Mouse (Mus musculus) limb, embryonic 12.5 days (tissue): Measurements from ENCODE around the gene Prkar2b. TPM values are rescaled to one million over a fixed set of nuclear protein-coding genes. Genes with fewer than 3 reads are reported as not detected.

Experiments used
- ATAC-seq: fragments of 200-750 bp; cut with Nextera tagmentation; 2 replicates; pipeline ENCODE4 v1.8.0; 2017; ENCODE audit warnings: low read depth, moderate TSS enrichment; ENCODE audit not compliant: insufficient number of reproducible peaks, insufficient read depth, low FRiP score, low TSS enrichment
- H3K27ac ChIP-seq: fragments of 300-500 bp; sonication (generic); 2 replicates; pipeline ENCODE4 v1.5.1; 2016; ENCODE audit warnings: mild to moderate bottlenecking, moderate library complexity
- H3K27me3 ChIP-seq: fragments of 300-500 bp; sonication (generic); 2 replicates; pipeline ENCODE4 v1.6.1; 2016; ENCODE audit warnings: mild to moderate bottlenecking, moderate library complexity
- H3K36me3 ChIP-seq: fragments of 300-500 bp; sonication (generic); 2 replicates; pipeline ENCODE4 v1.6.1; 2016; ENCODE audit warnings: mild to moderate bottlenecking, moderate library complexity
- H3K4me1 ChIP-seq: fragments of 300-500 bp; sonication (generic); replicated peaks from 2 replicates; pipeline ENCODE4 v1.6.1; 2016
- H3K4me2 ChIP-seq: fragments of 300-500 bp; sonication (generic); 2 replicates; pipeline ENCODE4 v1.6.1; 2016; ENCODE audit warnings: mild to moderate bottlenecking, moderate library complexity
- H3K4me3 ChIP-seq: fragments of 300-500 bp; sonication (generic); replicated peaks from 2 replicates; pipeline ENCODE4 v1.5.1; 2016; ENCODE audit warnings: mild to moderate bottlenecking
- H3K9ac ChIP-seq: fragments of 300-500 bp; sonication (generic); replicated peaks from 2 replicates; pipeline ENCODE4 v1.6.1; 2016; ENCODE audit warnings: mild to moderate bottlenecking, moderate library complexity
- H3K9me3 ChIP-seq: fragments of 300-500 bp; sonication (generic); 2 replicates; pipeline ENCODE4 v1.6.1; 2016; ENCODE audit warnings: mild to moderate bottlenecking, moderate library complexity
- WGBS: fragments of 180-500 bp; shearing (Covaris S2); methylation state at CpG from one replicate; pipeline ENCODE4 v1.1.7; 2016; 5-methylcytosine and 5-hydroxymethylcytosine counted together
- polyA plus RNA-seq: library from polyadenylated mRNA; unstranded; fragments of >200 nt; fragmentation: Nextera tagmentation; extraction: Ambion mirVana; gene quantifications from 2 replicates; pipeline ENCODE4 v1.2.1, GENCODE M21; 2016

Gene Prkar2b
- polyA plus RNA-seq, 1 experiment from 2014 or later, result 32.1 TPM

GRCm38 (mm10) chr12:32008728-32009127 is 52.4 kb downstream of the Prkar2b start:
- Histone ChIP-seq H3K36me3 (no peaks in the 10 kb centered on the region), H3K4me2 (no peak overlapping the region), H3K9ac (no peak overlapping the region), H3K9me3 (0 out of 2 replicates have a peak, but pooled peaks cover 5% of the 10 kb centered on the region), H3K27me3 (no peaks in the 10 kb centered on the region), H3K4me3 (no peak overlapping the region), H3K4me1 (peaks cover 5% of the 10 kb centered on the region; the same call in 1 of the 2 replicates), H3K27ac (no peak overlapping the region)
- 74% methylated on average over 5 of the region's 5 CpGs for WGBS
- ATAC-seq, result no peak

- no peak overlapping the region for H3K27ac ChIP-seq
- H3K4me1 ChIP-seq, result peaks cover 5% of the 10 kb centered on the region; the same call in 1 of the 2 replicates
- ATAC-seq, result no peak
- H3K36me3 ChIP-seq, result no peaks in the 10 kb centered on the region
- no peak overlapping the region for H3K9ac ChIP-seq
- 87% methylated on average over 4 of the region's 4 CpGs for WGBS
- no peak overlapping the region for H3K4me2 ChIP-seq
- H3K9me3 ChIP-seq, result 0 out of 2 replicates have a peak, but pooled peaks cover 5% of the 10 kb centered on the region
- no peaks in the 10 kb centered on the region for H3K27me3 ChIP-seq
- no peak overlapping the region for H3K4me3 ChIP-seq
These were observed 53.5 kb downstream of the Prkar2b start for GRCm38 (mm10) chr12:32007646-32008045.

GRCm38 (mm10) chr12:32007040-32007439 is 54.1 kb downstream of the Prkar2b start:
- ATAC-seq, result no peak
- Histone ChIP-seq H3K4me2 (no peak overlapping the region), H3K9ac (no peak overlapping the region), H3K4me1 (peaks cover 5% of the 10 kb centered on the region; the same call in 1 of the 2 replicates), H3K27me3 (no peaks in the 10 kb centered on the region), H3K36me3 (no peaks in the 10 kb centered on the region), H3K4me3 (no peak overlapping the region), H3K9me3 (0 out of 2 replicates have a peak, but pooled peaks cover 5% of the 10 kb centered on the region), H3K27ac (no peak overlapping the region)
- WGBS, result 83% methylated on average over 8 of the region's 8 CpGs

- ATAC-seq, result no peak
- H3K4me1 ChIP-seq, result peaks cover 5% of the 10 kb centered on the region; the same call in 1 of the 2 replicates
- no peak overlapping the region for H3K27ac ChIP-seq
- H3K4me3 ChIP-seq, result no peak overlapping the region
- H3K36me3 ChIP-seq, result no peaks in the 10 kb centered on the region
- H3K27me3 ChIP-seq, result no peaks in the 10 kb centered on the region
- no peak overlapping the region for H3K4me2 ChIP-seq
- 0 out of 2 replicates have a peak, but pooled peaks cover 5% of the 10 kb centered on the region for H3K9me3 ChIP-seq
- WGBS, result 93% methylated on average over 10 of the region's 10 CpGs
- H3K9ac ChIP-seq, result no peak overlapping the region
These were observed 54.6 kb downstream of the Prkar2b start for GRCm38 (mm10) chr12:32006391-32006929.

GRCm38 (mm10) chr12:32000464-32000863 is 60.6 kb downstream of the Prkar2b start:
- H3K27ac ChIP-seq, result no peak overlapping the region
- H3K4me1 ChIP-seq, result no peaks in the 10 kb centered on the region
- no peaks in the 10 kb centered on the region for H3K27me3 ChIP-seq
- no peak for ATAC-seq
- no peaks in the 10 kb centered on the region for H3K36me3 ChIP-seq
- H3K4me3 ChIP-seq, result no peak overlapping the region
- H3K9ac ChIP-seq, result no peak overlapping the region
- H3K4me2 ChIP-seq, result no peak overlapping the region
- 83% methylated on average over 7 of the region's 7 CpGs for WGBS
- H3K9me3 ChIP-seq, result 0 out of 2 replicates have a peak, but pooled peaks cover 5% of the 10 kb centered on the region

GRCm38 (mm10) chr12:31998706-31999105 is 62.4 kb downstream of the Prkar2b start:
- ATAC-seq, result no peak
- Histone ChIP-seq H3K9ac (no peak overlapping the region), H3K4me3 (no peak overlapping the region), H3K4me2 (no peak overlapping the region), H3K27ac (no peak overlapping the region), H3K4me1 (0 out of 2 replicates have a peak, but pooled peaks cover 2% of the 10 kb centered on the region), H3K27me3 (no peaks in the 10 kb centered on the region), H3K9me3 (no peaks in the 10 kb centered on the region), H3K36me3 (no peaks in the 10 kb centered on the region)
- 90% methylated on average over 5 of the region's 5 CpGs for WGBS

GRCm38 (mm10) chr12:31997328-31997878 is 63.7 kb downstream of the Prkar2b start:
- WGBS, result 89% methylated on average over 3 of the region's 3 CpGs
- no peak overlapping the region for H3K4me3 ChIP-seq

GRCm38 (mm10) chr12:31996877-31997276 is 64.2 kb downstream of the Prkar2b start:
- no peak overlapping the region for H3K27ac ChIP-seq
- no peak overlapping the region for H3K4me2 ChIP-seq
- H3K9me3 ChIP-seq, result no peaks in the 10 kb centered on the region
- H3K27me3 ChIP-seq, result no peaks in the 10 kb centered on the region
- no peak overlapping the region for H3K9ac ChIP-seq
- H3K4me3 ChIP-seq, result no peak overlapping the region
- H3K36me3 ChIP-seq, result no peaks in the 10 kb centered on the region
- WGBS, result 80% methylated on average over 5 of the region's 5 CpGs
- peaks cover 8% of the 10 kb centered on the region; the same call in 1 of the 2 replicates for H3K4me1 ChIP-seq
- no peak for ATAC-seq

More at GRCm38 (mm10) chr12:31997328-31997878, 63.7 kb downstream of the Prkar2b start:
- no peak overlapping the region for H3K4me2 ChIP-seq
- H3K9ac ChIP-seq, result no peak overlapping the region
- H3K27ac ChIP-seq, result no peak overlapping the region
- H3K27me3 ChIP-seq, result no peaks in the 10 kb centered on the region
- no peak for ATAC-seq
- peaks cover 8% of the 10 kb centered on the region; the same call in 1 of the 2 replicates for H3K4me1 ChIP-seq
- H3K36me3 ChIP-seq, result no peaks in the 10 kb centered on the region
- H3K9me3 ChIP-seq, result no peaks in the 10 kb centered on the region

- no peak for ATAC-seq
- Histone ChIP-seq H3K27me3 (no peaks in the 10 kb centered on the region), H3K4me3 (no peak overlapping the region), H3K9ac (no peak overlapping the region), H3K4me2 (no peak overlapping the region), H3K27ac (no peak overlapping the region), H3K9me3 (no peaks in the 10 kb centered on the region), H3K36me3 (no peaks in the 10 kb centered on the region), H3K4me1 (peaks cover 8% of the 10 kb centered on the region; the same call in 1 of the 2 replicates)
- 90% methylated on average over 4 of the region's 4 CpGs for WGBS
These were observed 70.5 kb downstream of the Prkar2b start for GRCm38 (mm10) chr12:31990575-31990974.

- Histone ChIP-seq H3K4me3 (no peak overlapping the region), H3K9me3 (no peaks in the 10 kb centered on the region), H3K4me2 (no peak overlapping the region), H3K27ac (no peak overlapping the region), H3K9ac (no peak overlapping the region), H3K36me3 (no peaks in the 10 kb centered on the region), H3K27me3 (no peaks in the 10 kb centered on the region), H3K4me1 (peaks cover 8% of the 10 kb centered on the region; the same call in 1 of the 2 replicates)
- no peak for ATAC-seq
These were observed 71.4 kb downstream of the Prkar2b start for GRCm38 (mm10) chr12:31989726-31990125.

- H3K9me3 ChIP-seq, result no peaks in the 10 kb centered on the region
- no peak for ATAC-seq
- no peak overlapping the region for H3K27ac ChIP-seq
- 90% methylated on average over 2 of the region's 2 CpGs for WGBS
- H3K4me1 ChIP-seq, result no peaks in the 10 kb centered on the region; the same call in 1 of the 2 replicates
- no peak overlapping the region for H3K9ac ChIP-seq
- H3K27me3 ChIP-seq, result no peaks in the 10 kb centered on the region
- no peak overlapping the region for H3K4me3 ChIP-seq
- no peak overlapping the region for H3K4me2 ChIP-seq
- H3K36me3 ChIP-seq, result no peaks in the 10 kb centered on the region
These were observed 74.6 kb downstream of the Prkar2b start for GRCm38 (mm10) chr12:31986463-31986862.
